Mouse (Mus musculus) thymus, adult 2 months (tissue): Measurements from ENCODE around the gene Rhot1.

ENCODE experiments used
- CTCF ChIP-seq: fragments of 200-500 bp; IDR thresholded peaks from 2 replicates; pipeline ENCODE4 v1.5.1; 2012; ENCODE audit warnings: mild to moderate bottlenecking, control low read depth, low read length, moderate library complexity, borderline replicate concordance; ENCODE audit not compliant: control insufficient read depth, poor library complexity, insufficient read depth; ENCODE audit errors: extremely low read depth
- POLR2A ChIP-seq: fragments of 200-500 bp; IDR thresholded peaks from 2 replicates; pipeline ENCODE4 v1.6.1; 2012; ENCODE audit warnings: mild to moderate bottlenecking, low read length, control low read depth, moderate library complexity; ENCODE audit not compliant: control insufficient read depth, poor library complexity, insufficient read depth; ENCODE audit errors: extremely low read depth

- no peak for TF ChIP-seq CTCF
- no peak for TF ChIP-seq POLR2A
These were observed 30.5 kb upstream of the Rhot1 start for GRCm38 (mm10) chr11:80178316-80178715.
